Mouse (Mus musculus) heart, embryonic 12.5 days (tissue): ENCODE results near the gene Sfxn5. TPM values are rescaled to one million over a fixed set of nuclear protein-coding genes. Genes with fewer than 3 reads are reported as not detected.

Source experiments
- ATAC-seq: fragments of 200-750 bp; cut with Nextera tagmentation; 2 replicates; pipeline ENCODE4 v1.8.0; 2017; ENCODE audit warnings: moderate TSS enrichment, moderate library complexity; ENCODE audit not compliant: insufficient number of reproducible peaks, low FRiP score
- H3K27ac ChIP-seq: fragments of 300-500 bp; sonication (generic); 2 replicates; pipeline ENCODE4 v1.5.1; 2016; ENCODE audit warnings: mild to moderate bottlenecking, moderate library complexity; ENCODE audit not compliant: poor library complexity, severe bottlenecking
- H3K27me3 ChIP-seq: fragments of 300-500 bp; sonication (generic); replicated peaks from 2 replicates; pipeline ENCODE4 v1.6.1; 2016; ENCODE audit warnings: mild to moderate bottlenecking, moderate library complexity
- H3K36me3 ChIP-seq: fragments of 300-500 bp; sonication (generic); 2 replicates; pipeline ENCODE4 v1.6.1; 2016; ENCODE audit warnings: mild to moderate bottlenecking, moderate library complexity
- H3K4me1 ChIP-seq: fragments of 300-500 bp; sonication (generic); replicated peaks from 2 replicates; pipeline ENCODE4 v1.6.1; 2016; ENCODE audit warnings: mild to moderate bottlenecking
- H3K4me2 ChIP-seq: fragments of 300-500 bp; sonication (generic); 2 replicates; pipeline ENCODE4 v1.6.1; 2016; ENCODE audit warnings: mild to moderate bottlenecking, moderate library complexity
- H3K4me3 ChIP-seq: fragments of 300-500 bp; sonication (generic); 2 replicates; pipeline ENCODE4 v1.5.1; 2016; ENCODE audit warnings: mild to moderate bottlenecking
- H3K9ac ChIP-seq: fragments of 300-500 bp; sonication (generic); 2 replicates; pipeline ENCODE4 v1.6.1; 2016; ENCODE audit warnings: mild to moderate bottlenecking, moderate library complexity
- H3K9me3 ChIP-seq: fragments of 300-500 bp; sonication (generic); replicated peaks from 2 replicates; pipeline ENCODE4 v1.6.1; 2016; ENCODE audit warnings: mild to moderate bottlenecking, moderate library complexity
- WGBS: fragments of 180-500 bp; shearing (Covaris S2); methylation state at CpG from one replicate; pipeline ENCODE4 v1.1.7; 2016; 5-methylcytosine and 5-hydroxymethylcytosine counted together
- polyA plus RNA-seq: library from polyadenylated mRNA; unstranded; fragments of >200 nt; fragmentation: Nextera tagmentation; extraction: Ambion mirVana; gene quantifications from 2 replicates; pipeline ENCODE4 v1.2.1, GENCODE M21; 2016

Gene Sfxn5
- polyA plus RNA-seq, 1 experiment from 2014 or later: 3.9 TPM

GRCm38 (mm10) chr6:85306375-85306774 lies 26.8 kb downstream of the Sfxn5 start:
- Histone ChIP-seq H3K4me3 (no peak overlapping the region), H3K4me2 (no peak overlapping the region), H3K27me3 (no peaks in the 10 kb centered on the region), H3K4me1 (peaks cover 7% of the 10 kb centered on the region), H3K9me3 (no peaks in the 10 kb centered on the region), H3K36me3 (no peaks in the 10 kb centered on the region), H3K9ac (no peak overlapping the region), H3K27ac (no peak overlapping the region)
- WGBS: 76% methylated on average over 3 of the region's 3 CpGs
- ATAC-seq: no peak

- Histone ChIP-seq H3K9me3 (no peaks in the 10 kb centered on the region), H3K36me3 (no peaks in the 10 kb centered on the region), H3K27me3 (no peaks in the 10 kb centered on the region), H3K4me3 (no peak overlapping the region), H3K4me1 (peaks cover 7% of the 10 kb centered on the region), H3K9ac (no peak overlapping the region), H3K4me2 (no peak overlapping the region), H3K27ac (no peak overlapping the region)
- no peak for ATAC-seq
These were observed 27.4 kb downstream of the Sfxn5 start for GRCm38 (mm10) chr6:85305826-85306225.

GRCm38 (mm10) chr6:85304966-85305365 lies 28.3 kb downstream of the Sfxn5 start:
- 76% methylated on average over 5 of the region's 5 CpGs for WGBS
- no peak for ATAC-seq
- H3K27me3 ChIP-seq: no peaks in the 10 kb centered on the region
- H3K36me3 ChIP-seq: no peaks in the 10 kb centered on the region
- no peaks in the 10 kb centered on the region for H3K9me3 ChIP-seq
- H3K27ac ChIP-seq: no peak overlapping the region
- no peak overlapping the region for H3K4me2 ChIP-seq
- H3K9ac ChIP-seq: no peak overlapping the region
- no peak overlapping the region for H3K4me3 ChIP-seq
- peaks cover 7% of the 10 kb centered on the region for H3K4me1 ChIP-seq

GRCm38 (mm10) chr6:85302326-85303055 lies 30.7 kb downstream of the Sfxn5 start:
- ATAC-seq: no peak
- 82% methylated on average over 3 of the region's 3 CpGs for WGBS
- no peak overlapping the region for H3K27ac ChIP-seq

GRCm38 (mm10) chr6:85295384-85296167 lies 37.6 kb downstream of the Sfxn5 start:
- Histone ChIP-seq H3K9me3 (peaks cover 2% of the 10 kb centered on the region; the same call in 1 of the 2 replicates), H3K27me3 (no peaks in the 10 kb centered on the region), H3K36me3 (no peaks in the 10 kb centered on the region), H3K27ac (no peak overlapping the region), H3K9ac (no peak overlapping the region), H3K4me2 (no peak overlapping the region), H3K4me1 (peaks cover 12% of the 10 kb centered on the region), H3K4me3 (no peak overlapping the region)
- 67% methylated on average over 7 of the region's 7 CpGs for WGBS
- no peak for ATAC-seq

More at GRCm38 (mm10) chr6:85302326-85303055, 30.7 kb downstream of the Sfxn5 start:
- Histone ChIP-seq H3K4me3 (no peak overlapping the region), H3K9me3 (no peaks in the 10 kb centered on the region), H3K4me1 (peaks cover 7% of the 10 kb centered on the region), H3K27me3 (no peaks in the 10 kb centered on the region), H3K4me2 (no peak overlapping the region), H3K36me3 (no peaks in the 10 kb centered on the region), H3K9ac (no peak overlapping the region)

- WGBS: 83% methylated on average over 5 of the region's 5 CpGs
- Histone ChIP-seq H3K27ac (no peak overlapping the region), H3K4me1 (peaks cover 12% of the 10 kb centered on the region), H3K4me3 (no peak overlapping the region), H3K4me2 (no peak overlapping the region), H3K9me3 (peaks cover 2% of the 10 kb centered on the region; the same call in 1 of the 2 replicates), H3K36me3 (no peaks in the 10 kb centered on the region), H3K27me3 (no peaks in the 10 kb centered on the region), H3K9ac (no peak overlapping the region)
- no peak for ATAC-seq
These were observed 39.2 kb downstream of the Sfxn5 start for GRCm38 (mm10) chr6:85294004-85294379.

- Histone ChIP-seq H3K27me3 (no peaks in the 10 kb centered on the region), H3K9me3 (peaks cover 2% of the 10 kb centered on the region; the same call in 1 of the 2 replicates), H3K4me1 (peaks cover 12% of the 10 kb centered on the region), H3K27ac (no peak overlapping the region), H3K4me2 (no peak overlapping the region), H3K36me3 (no peaks in the 10 kb centered on the region), H3K9ac (no peak overlapping the region), H3K4me3 (no peak overlapping the region)
- ATAC-seq: 0 out of 2 replicates have a peak, but pooled peaks have one; percentile 29
- WGBS: 62% methylated on average over 10 of the region's 10 CpGs
These were observed 39.8 kb downstream of the Sfxn5 start for GRCm38 (mm10) chr6:85293255-85294003.

- Histone ChIP-seq H3K36me3 (no peaks in the 10 kb centered on the region), H3K4me2 (no peak overlapping the region), H3K4me3 (no peak overlapping the region), H3K9ac (no peak overlapping the region), H3K4me1 (peaks cover 11% of the 10 kb centered on the region), H3K27ac (no peak overlapping the region), H3K9me3 (peaks cover 2% of the 10 kb centered on the region; the same call in 1 of the 2 replicates), H3K27me3 (no peaks in the 10 kb centered on the region)
- no peak for ATAC-seq
- WGBS: 84% methylated on average over 16 of the region's 16 CpGs
These were observed 42.1 kb downstream of the Sfxn5 start for GRCm38 (mm10) chr6:85290869-85291824.

GRCm38 (mm10) chr6:85288193-85288857 lies 44.9 kb downstream of the Sfxn5 start:
- WGBS: 65% methylated on average over 4 of the region's 4 CpGs
- no peak overlapping the region for H3K9ac ChIP-seq
- no peak for ATAC-seq
- no peaks in the 10 kb centered on the region for H3K27me3 ChIP-seq
- H3K9me3 ChIP-seq: peaks cover 2% of the 10 kb centered on the region; the same call in 1 of the 2 replicates
- H3K4me2 ChIP-seq: no peak overlapping the region
- H3K4me1 ChIP-seq: no peaks in the 10 kb centered on the region
- H3K36me3 ChIP-seq: no peaks in the 10 kb centered on the region
- no peak overlapping the region for H3K4me3 ChIP-seq
- H3K27ac ChIP-seq: no peak overlapping the region
